Mouse (Mus musculus) intestine, embryonic 16.5 days (tissue): ENCODE data around the gene Rasgef1c. TPM values are rescaled to one million over a fixed set of nuclear protein-coding genes. Genes with fewer than 3 reads are reported as not detected.

Source experiments
- ATAC-seq: fragments of 200-750 bp; cut with Nextera tagmentation; 2 replicates; pipeline ENCODE4 v1.8.0; 2017; ENCODE audit warnings: moderate TSS enrichment, moderate library complexity
- H3K27ac ChIP-seq: fragments of 300-500 bp; sonication (generic); 2 replicates; pipeline ENCODE4 v1.5.1; 2014; ENCODE audit warnings: mild to moderate bottlenecking, low read length
- H3K27me3 ChIP-seq: fragments of 300-500 bp; sonication (generic); replicated peaks from 2 replicates; pipeline ENCODE4 v1.6.1; 2014; ENCODE audit warnings: low read length, control low read depth, mixed read lengths; ENCODE audit not compliant: control insufficient read depth, insufficient read depth
- H3K36me3 ChIP-seq: fragments of 300-500 bp; sonication (generic); 2 replicates; pipeline ENCODE4 v1.6.1; 2014; ENCODE audit warnings: low read length, control low read depth; ENCODE audit not compliant: control insufficient read depth, insufficient read depth
- H3K4me1 ChIP-seq: fragments of 300-500 bp; sonication (generic); 2 replicates; pipeline ENCODE4 v1.6.1; 2014; ENCODE audit warnings: low read length, control low read depth, mixed read lengths; ENCODE audit not compliant: control insufficient read depth, insufficient read depth
- H3K4me2 ChIP-seq: fragments of 300-500 bp; sonication (generic); 2 replicates; pipeline ENCODE4 v1.6.1; 2014; ENCODE audit warnings: low read depth, low read length, control low read depth
- H3K4me3 ChIP-seq: fragments of 300-500 bp; sonication (generic); 2 replicates; pipeline ENCODE4 v1.5.1; 2014; ENCODE audit warnings: mild to moderate bottlenecking, low read length
- H3K9ac ChIP-seq: fragments of 300-500 bp; sonication (generic); 2 replicates; pipeline ENCODE4 v1.6.1; 2014; ENCODE audit warnings: low read depth, low read length
- H3K9me3 ChIP-seq: fragments of 300-500 bp; sonication (generic); 2 replicates; pipeline ENCODE4 v1.6.1; 2016; ENCODE audit warnings: low read length, control low read depth; ENCODE audit not compliant: control insufficient read depth
- WGBS: fragments of 180-500 bp; shearing (Covaris S2); extraction: QIAGEN DNeasy Blood & Tissue Kit; methylation state at CpG from one replicate; pipeline ENCODE4 v1.1.7; 2014; 5-methylcytosine and 5-hydroxymethylcytosine counted together
- polyA plus RNA-seq: library from polyadenylated mRNA; unstranded; fragments of >200 nt; fragmentation: Nextera tagmentation; extraction: Ambion mirVana; gene quantifications from 2 replicates; pipeline ENCODE4 v1.2.1, GENCODE M21; 2015

Gene Rasgef1c
- polyA plus RNA-seq, 1 experiment from 2014 or later, result 0.28 TPM

DNA sequence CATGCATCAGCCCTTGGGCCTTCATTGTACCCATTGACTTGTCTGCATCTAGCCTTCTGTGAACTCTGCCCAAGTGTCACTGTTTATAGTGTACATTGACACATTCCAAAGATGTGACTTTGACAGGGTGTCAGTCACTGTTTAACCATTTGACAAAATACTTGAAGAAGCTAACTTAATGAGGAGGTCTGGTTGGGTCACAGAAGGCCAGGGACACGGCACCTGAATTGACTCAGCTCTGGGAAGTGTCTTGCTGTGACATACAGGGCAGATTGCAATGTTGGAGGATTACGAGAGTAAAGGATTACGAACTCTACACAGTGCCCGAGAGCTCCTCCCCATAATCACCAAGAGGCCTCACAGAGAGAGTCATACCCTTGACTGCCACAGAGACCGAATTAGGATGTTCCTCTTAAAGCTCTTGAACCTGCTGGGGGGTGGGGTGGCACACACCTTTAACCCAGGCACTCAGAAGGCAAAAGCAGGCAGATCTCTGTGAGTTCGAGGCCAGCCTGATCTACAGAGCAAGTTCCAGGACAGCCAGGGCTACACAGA is 79.1 kb downstream of the Rasgef1c start:
- Histone ChIP-seq H3K4me1 (peaks cover 3% of the 10 kb centered on the region; the same call in 1 of the 2 replicates), H3K9ac (no peak overlapping the region), H3K9me3 (no peaks in the 10 kb centered on the region), H3K4me2 (no peak overlapping the region), H3K27ac (no peak overlapping the region), H3K27me3 (no peaks in the 10 kb centered on the region), H3K36me3 (no peaks in the 10 kb centered on the region), H3K4me3 (no peak overlapping the region)
- WGBS, result 74% methylated on average over 6 of the region's 6 CpGs
- ATAC-seq, result no peak

DNA sequence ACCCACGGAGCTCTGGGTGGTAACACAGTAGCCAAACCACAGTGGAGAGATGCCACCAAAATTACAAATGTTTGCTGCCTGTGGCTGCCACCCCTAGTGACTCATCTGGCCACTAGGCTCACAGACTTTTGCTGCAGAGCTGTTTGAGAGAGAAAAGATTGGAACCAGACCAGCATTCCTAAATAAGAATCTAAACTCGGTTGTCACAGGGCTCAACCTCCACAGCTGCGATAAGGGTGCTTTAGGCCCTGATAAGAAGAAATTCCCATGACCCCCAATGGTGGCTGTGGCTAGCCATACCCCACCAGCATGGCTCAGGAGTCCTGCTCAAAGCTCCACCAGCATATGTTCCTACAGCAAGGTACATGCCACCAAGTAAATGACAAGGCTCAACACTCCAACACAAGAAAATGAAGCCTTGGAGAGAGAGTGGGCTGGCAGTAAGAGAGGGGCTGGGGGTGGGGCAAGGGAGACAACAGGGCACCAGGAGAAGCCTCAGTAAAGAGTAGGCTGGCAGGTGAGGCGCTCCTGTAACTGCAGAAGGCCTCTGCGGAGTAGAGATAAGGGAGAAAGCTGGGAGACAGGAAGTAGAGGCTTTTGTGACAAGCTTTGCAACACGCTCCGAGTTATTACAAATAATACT is 79.8 kb downstream of the Rasgef1c start:
- Histone ChIP-seq H3K4me3 (no peak overlapping the region), H3K36me3 (no peaks in the 10 kb centered on the region), H3K27ac (no peak overlapping the region), H3K9ac (no peak overlapping the region), H3K9me3 (no peaks in the 10 kb centered on the region), H3K27me3 (no peaks in the 10 kb centered on the region), H3K4me2 (no peak overlapping the region), H3K4me1 (peaks cover 3% of the 10 kb centered on the region; the same call in 1 of the 2 replicates)
- peak; percentile 65 for ATAC-seq
- WGBS, result 47% methylated on average over 7 of the region's 7 CpGs

DNA sequence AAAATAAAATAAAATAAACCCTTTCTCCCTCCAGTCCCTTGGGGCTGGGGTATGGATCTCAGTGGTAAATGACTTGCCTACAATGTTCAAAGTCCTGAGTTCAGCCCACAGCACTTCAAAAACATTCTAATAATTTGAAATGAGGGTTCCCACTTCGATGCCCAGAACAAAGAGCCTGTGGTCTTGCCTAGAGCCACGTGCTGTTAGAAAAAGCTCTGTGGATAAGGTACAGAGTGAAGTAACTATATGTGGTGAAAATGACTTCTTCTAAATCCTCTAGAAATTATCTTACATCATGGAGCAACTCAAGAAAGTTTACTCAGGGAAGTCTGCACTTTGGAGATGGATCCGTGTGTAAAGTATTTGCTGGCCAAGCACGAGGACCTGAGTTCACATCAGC is 80.5 kb downstream of the Rasgef1c start:
- no peak for ATAC-seq

DNA sequence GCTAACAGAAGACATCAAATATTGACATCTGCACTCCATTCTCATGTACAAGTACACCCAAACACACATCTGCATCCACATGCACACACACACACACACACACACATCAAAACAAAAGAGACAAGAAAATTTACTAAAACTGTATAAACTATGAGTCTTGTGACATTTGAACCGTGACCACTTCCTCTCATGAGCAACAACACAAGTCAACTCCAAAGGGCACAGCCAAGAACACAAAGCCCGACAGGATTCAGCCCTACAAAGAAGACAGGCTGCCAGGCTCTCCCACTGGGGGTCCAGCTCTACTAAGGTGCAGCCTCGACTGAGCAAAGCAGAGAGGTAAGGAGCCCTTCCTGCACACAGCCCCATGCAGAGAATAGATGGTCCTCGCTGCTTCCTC is 81.2 kb downstream of the Rasgef1c start:
- no peaks in the 10 kb centered on the region for H3K27me3 ChIP-seq
- no peak for ATAC-seq
- no peak overlapping the region for H3K9ac ChIP-seq
- no peaks in the 10 kb centered on the region for H3K9me3 ChIP-seq
- no peaks in the 10 kb centered on the region for H3K36me3 ChIP-seq
- no peak overlapping the region for H3K27ac ChIP-seq
- H3K4me2 ChIP-seq, result no peak overlapping the region
- H3K4me3 ChIP-seq, result no peak overlapping the region
- WGBS, result 48% methylated on average over 4 of the region's 4 CpGs
- peaks cover 3% of the 10 kb centered on the region; the same call in 1 of the 2 replicates for H3K4me1 ChIP-seq

More for the DNA sequence above, 80.5 kb downstream of the Rasgef1c start:
- Histone ChIP-seq H3K9me3 (no peaks in the 10 kb centered on the region), H3K4me2 (no peak overlapping the region), H3K27me3 (no peaks in the 10 kb centered on the region), H3K36me3 (no peaks in the 10 kb centered on the region), H3K9ac (no peak overlapping the region), H3K27ac (no peak overlapping the region), H3K4me3 (no peak overlapping the region), H3K4me1 (peaks cover 3% of the 10 kb centered on the region; the same call in 1 of the 2 replicates)
- 86% methylated on average over 4 of the region's 4 CpGs for WGBS

DNA sequence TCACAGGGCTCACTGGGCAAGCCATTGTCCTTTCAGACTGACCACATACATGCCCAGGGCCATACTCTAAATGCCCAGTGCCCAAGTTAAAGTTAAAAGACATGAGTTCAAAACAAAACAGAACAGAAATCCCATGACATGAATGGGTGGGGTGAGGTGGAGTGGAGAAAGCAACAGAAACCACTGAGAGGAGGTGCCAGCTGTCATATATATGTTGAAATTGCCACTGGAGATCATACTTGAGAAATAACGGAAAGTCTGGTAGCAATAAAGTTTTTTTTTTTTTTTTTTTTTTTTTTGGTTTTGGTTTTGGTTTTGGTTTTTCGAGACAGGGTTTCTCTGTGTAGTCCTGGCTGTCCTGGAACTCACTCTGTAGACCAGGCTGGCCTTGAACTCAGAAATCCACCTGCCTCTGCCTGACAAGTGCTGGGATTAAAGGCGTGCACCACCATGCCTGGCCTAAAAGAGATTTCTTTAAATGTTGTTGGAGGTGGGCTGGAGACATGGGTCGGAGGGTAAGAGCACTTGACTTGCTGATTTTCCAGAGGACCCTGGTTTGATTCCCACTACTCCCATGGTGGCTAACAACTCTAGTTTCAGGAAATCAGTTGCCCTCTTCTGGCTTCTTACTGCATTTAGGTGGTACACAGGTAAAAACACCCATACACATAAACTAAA is 82.4 kb downstream of the Rasgef1c start:
- no peak for ATAC-seq
- H3K4me2 ChIP-seq, result no peak overlapping the region
- no peak overlapping the region for H3K9ac ChIP-seq
- H3K4me3 ChIP-seq, result no peak overlapping the region
- no peak overlapping the region for H3K27ac ChIP-seq
- H3K36me3 ChIP-seq, result no peaks in the 10 kb centered on the region
- no peaks in the 10 kb centered on the region for H3K9me3 ChIP-seq
- H3K4me1 ChIP-seq, result peaks cover 3% of the 10 kb centered on the region; the same call in 1 of the 2 replicates
- no peaks in the 10 kb centered on the region for H3K27me3 ChIP-seq
- WGBS, result 77% methylated on average over 4 of the region's 4 CpGs

DNA sequence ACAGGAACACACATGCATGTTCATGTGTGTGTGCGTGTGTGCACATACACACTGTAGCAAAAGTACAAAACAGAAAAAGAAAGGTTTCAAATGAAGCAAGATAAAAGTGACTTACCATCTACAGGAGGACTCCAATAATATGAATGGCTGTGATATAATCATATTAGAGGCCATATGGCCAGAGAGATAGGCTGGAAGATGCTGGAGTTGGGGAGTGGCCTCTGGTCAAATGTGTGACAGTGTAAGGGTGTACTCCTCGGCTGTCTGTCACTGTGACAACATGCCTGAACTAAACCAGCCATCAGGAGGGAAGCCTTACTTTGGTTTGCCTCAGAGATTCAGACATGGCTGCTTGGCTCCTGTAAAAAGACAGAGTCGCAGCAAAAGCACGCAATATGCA is 83.4 kb downstream of the Rasgef1c start:
- Histone ChIP-seq H3K27me3 (no peaks in the 10 kb centered on the region), H3K36me3 (no peaks in the 10 kb centered on the region), H3K27ac (no peak overlapping the region), H3K4me3 (no peak overlapping the region), H3K4me2 (no peak overlapping the region), H3K4me1 (peaks cover 3% of the 10 kb centered on the region; the same call in 1 of the 2 replicates), H3K9ac (no peak overlapping the region), H3K9me3 (no peaks in the 10 kb centered on the region)
- WGBS, result 80% methylated on average over 4 of the region's 4 CpGs
- ATAC-seq, result 0 out of 2 replicates have a peak, but pooled peaks have one; percentile 34

DNA sequence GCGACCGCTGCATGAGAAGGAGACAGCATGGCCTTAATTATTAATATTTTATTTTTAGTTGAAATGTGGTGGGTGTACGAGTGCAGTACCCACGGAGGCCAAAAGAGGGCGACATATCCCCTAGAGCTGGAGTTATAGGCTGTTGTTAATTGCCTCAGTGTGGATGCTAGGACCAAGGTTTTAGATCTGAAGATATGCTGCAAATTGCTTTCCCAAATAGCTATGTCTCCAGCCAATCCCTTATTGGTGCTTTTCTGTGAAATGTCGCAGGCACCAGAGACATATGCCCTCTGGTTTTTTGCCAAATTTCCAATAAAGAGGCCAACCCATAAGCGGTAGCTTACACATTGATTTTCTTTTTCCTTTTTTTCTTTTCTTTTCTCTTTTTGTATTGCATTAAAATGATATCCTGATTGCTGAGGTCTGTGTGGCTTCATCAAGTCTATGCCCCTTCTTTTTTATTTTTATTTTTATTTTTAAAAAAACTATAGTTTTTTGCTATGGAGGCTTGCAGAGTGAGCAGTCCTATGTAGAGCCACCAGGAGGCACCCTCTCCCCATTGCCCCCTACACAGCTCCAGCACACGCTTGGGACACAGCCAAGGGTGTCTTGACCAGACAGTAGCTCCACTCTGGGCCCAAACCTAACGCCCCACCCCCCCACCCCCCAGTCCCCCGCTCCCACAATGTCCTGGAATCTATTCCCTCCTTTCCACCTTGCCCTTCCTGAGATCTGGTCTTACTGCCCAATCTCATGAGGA is 84.8 kb downstream of the Rasgef1c start:
- no peak overlapping the region for H3K4me2 ChIP-seq
- H3K9me3 ChIP-seq, result no peaks in the 10 kb centered on the region
- H3K27ac ChIP-seq, result no peak overlapping the region
- WGBS, result 22% methylated on average over 10 of the region's 10 CpGs
- peaks cover 2% of the 10 kb centered on the region; the same call in 1 of the 2 replicates for H3K4me1 ChIP-seq
- H3K9ac ChIP-seq, result no peak overlapping the region
- H3K4me3 ChIP-seq, result no peak overlapping the region
- ATAC-seq, result peak; percentile 62
- H3K27me3 ChIP-seq, result no peaks in the 10 kb centered on the region
- no peaks in the 10 kb centered on the region for H3K36me3 ChIP-seq

DNA sequence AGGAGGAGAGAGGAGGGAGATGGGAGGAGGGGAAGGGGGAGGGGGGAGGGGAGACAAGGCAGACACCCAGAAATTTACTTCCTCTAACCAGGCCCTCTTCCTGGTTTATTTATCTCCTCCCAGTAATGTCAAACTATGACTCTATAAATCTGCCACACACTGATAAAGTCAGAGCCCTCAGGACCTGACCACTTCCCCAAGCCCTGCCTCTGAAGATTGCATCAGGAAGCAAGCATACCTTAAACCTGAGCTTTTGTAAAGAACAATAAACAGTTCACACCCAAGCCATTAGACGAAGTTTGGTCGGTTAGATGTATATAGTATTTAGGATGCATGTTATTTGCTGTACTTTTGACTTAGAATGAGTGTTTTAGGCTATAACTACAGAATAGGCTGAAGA is 92.9 kb downstream of the Rasgef1c start:
- Histone ChIP-seq H3K9me3 (no peaks in the 10 kb centered on the region), H3K4me1 (no peaks in the 10 kb centered on the region), H3K36me3 (no peaks in the 10 kb centered on the region), H3K9ac (no peak overlapping the region), H3K27me3 (no peaks in the 10 kb centered on the region), H3K27ac (no peak overlapping the region), H3K4me3 (no peak overlapping the region), H3K4me2 (no peak overlapping the region)
- peak; percentile 78 for ATAC-seq
- 25% methylated on average over 2 of the region's 2 CpGs for WGBS

DNA sequence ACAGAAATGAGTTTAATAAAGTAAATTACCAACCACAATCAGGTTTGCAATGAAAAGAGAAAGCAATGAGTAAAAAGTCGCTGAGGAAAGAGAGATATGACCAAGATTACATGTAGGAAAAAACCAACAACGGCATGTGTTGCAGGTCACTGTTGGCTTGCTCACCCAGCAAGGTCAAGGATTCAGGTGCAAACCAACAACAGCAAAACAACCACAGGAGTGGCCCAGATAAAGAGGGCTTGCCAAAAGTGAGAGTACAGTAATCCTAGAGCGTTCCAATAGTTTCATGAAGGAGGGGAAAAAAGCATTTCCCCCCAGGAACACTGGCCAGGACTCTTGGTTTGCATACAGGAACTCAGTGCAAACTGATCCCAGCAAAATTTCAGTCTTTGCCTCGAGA is 94.8 kb downstream of the Rasgef1c start:
- no peak overlapping the region for H3K4me3 ChIP-seq
- 69% methylated on average over 4 of the region's 4 CpGs for WGBS
- no peaks in the 10 kb centered on the region for H3K36me3 ChIP-seq

More for the DNA sequence above, 94.8 kb downstream of the Rasgef1c start:
- H3K9ac ChIP-seq, result no peak overlapping the region
- ATAC-seq, result no peak
- no peak overlapping the region for H3K4me2 ChIP-seq
- no peaks in the 10 kb centered on the region for H3K4me1 ChIP-seq
- H3K27me3 ChIP-seq, result no peaks in the 10 kb centered on the region
- H3K27ac ChIP-seq, result no peak overlapping the region
- H3K9me3 ChIP-seq, result no peaks in the 10 kb centered on the region
